In genomic region chr3:21296581-21297110, GRCm38 (mm10) we compare ENCODE assay signal across 21 mouse cellular contexts.
DNase-seq lines count a peak whose midpoint lies in the region; ATAC-seq and TF ChIP-seq lines count a peak whose summit lies in the region.
"Had no signal": no experiment of that assay in that cellular context is flagged by ENCODE, and none has a peak within 500 bp of the region (broad histone marks: within the 10 kb centered on the region; RNA-seq: fewer than 3 reads in every experiment).

No protein-coding gene starts in this region.

- no peak overlapping the region for H3K4me3 ChIP-seq in forebrain, embryonic 14.5 days (ENCODE audit: low read depth, low read length)
- no peak overlapping the region for H3K4me3 ChIP-seq in forebrain, postnatal 0 days (ENCODE audit: low read depth, low read length)
- no peak overlapping the region for H3K4me3 ChIP-seq in lung, embryonic 14.5 days (ENCODE audit: low read depth, low read length)
- H3K4me3 ChIP-seq in lung, postnatal 0 days (ENCODE audit: low read depth, low read length) = no peak overlapping the region
- no peak overlapping the region for H3K4me3 ChIP-seq in embryonic facial prominence, embryonic 15.5 days (replicated peaks)
- no peak overlapping the region for H3K4me3 ChIP-seq in heart, embryonic 12.5 days
- H3K4me3 ChIP-seq: embryonic facial prominence, embryonic 12.5 days; heart, adult 2 months; hindbrain, embryonic 10.5 days; intestine, embryonic 15.5 days had no signal

- no peaks in the 10 kb centered on the region for H3K9me3 ChIP-seq in forebrain, embryonic 14.5 days (replicated peaks; ENCODE audit: control insufficient read depth, low read length)
- no peaks in the 10 kb centered on the region for H3K9me3 ChIP-seq in forebrain, postnatal 0 days (ENCODE audit: low read length)
- H3K9me3 ChIP-seq in lung, embryonic 14.5 days (ENCODE audit: low read depth, low read length) = no peaks in the 10 kb centered on the region
- no peaks in the 10 kb centered on the region for H3K9me3 ChIP-seq in lung, postnatal 0 days (ENCODE audit: low read length)
- H3K9me3 ChIP-seq in embryonic facial prominence, embryonic 15.5 days (replicated peaks) = no peaks in the 10 kb centered on the region
- H3K9me3 ChIP-seq in heart, embryonic 12.5 days (replicated peaks) = no peaks in the 10 kb centered on the region
- H3K9me3 ChIP-seq: embryonic facial prominence, embryonic 12.5 days; hindbrain, embryonic 10.5 days; intestine, embryonic 15.5 days had no signal

- peak; percentile 78 for DNase-seq in forebrain, embryonic 14.5 days (ENCODE audit: low spot score)
- no peak for DNase-seq in forebrain, postnatal 0 days
- peak; percentile 61 for DNase-seq in lung, embryonic 14.5 days
- no peak for DNase-seq in lung, postnatal 0 days (ENCODE audit: low spot score)
- peak; percentile 11 for DNase-seq in Muller cell, postnatal 12 days (ENCODE audit: inconsistent ontology term)
- DNase-seq: adrenal gland, postnatal 10 days; cerebellum, adult 11 months; cerebellum, adult 8-10 months; cerebellum, postnatal 14 days; embryo, embryonic 11 days; gastrocnemius, postnatal 14 days; heart, adult 2 months; kidney, adult 18-20 months had no signal

- TF ChIP-seq CTCF in forebrain, postnatal 0 days (IDR thresholded peaks at IDR 0.05; ENCODE audit: low read depth) = no peak
- no peak for TF ChIP-seq CTCF in lung, embryonic 14.5 days (IDR thresholded peaks at IDR 0.05; ENCODE audit: low read depth)
- TF ChIP-seq CTCF in lung, postnatal 0 days (IDR thresholded peaks at IDR 0.05) = no peak

- no peak overlapping the region for H3K27ac ChIP-seq in forebrain, embryonic 14.5 days (ENCODE audit: low read depth, low read length)
- no peak overlapping the region for H3K27ac ChIP-seq in forebrain, postnatal 0 days (ENCODE audit: low read depth, low read length)
- no peak overlapping the region for H3K27ac ChIP-seq in lung, embryonic 14.5 days (ENCODE audit: low read depth)
- H3K27ac ChIP-seq in lung, postnatal 0 days (ENCODE audit: low read length) = no peak overlapping the region
- no peak overlapping the region for H3K27ac ChIP-seq in embryonic facial prominence, embryonic 15.5 days (replicated peaks)
- no peak overlapping the region for H3K27ac ChIP-seq in heart, embryonic 12.5 days (ENCODE audit: poor library complexity, severe bottlenecking)
- H3K27ac ChIP-seq: embryonic facial prominence, embryonic 12.5 days; heart, adult 2 months; hindbrain, embryonic 10.5 days; hindbrain, embryonic 14.5 days; intestine, embryonic 15.5 days had no signal

- H3K9ac ChIP-seq in forebrain, embryonic 14.5 days (ENCODE audit: low read length) = no peak overlapping the region
- H3K9ac ChIP-seq in forebrain, postnatal 0 days = no peak overlapping the region
- no peak overlapping the region for H3K9ac ChIP-seq in lung, embryonic 14.5 days
- no peak overlapping the region for H3K9ac ChIP-seq in lung, postnatal 0 days (replicated peaks; ENCODE audit: low read depth)
- H3K9ac ChIP-seq in embryonic facial prominence, embryonic 15.5 days = no peak overlapping the region
- no peak overlapping the region for H3K9ac ChIP-seq in heart, embryonic 12.5 days
- H3K9ac ChIP-seq: embryonic facial prominence, embryonic 12.5 days; hindbrain, embryonic 14.5 days; intestine, embryonic 15.5 days had no signal

- no peak for TF ChIP-seq EP300 in lung, postnatal 0 days (IDR thresholded peaks at IDR 0.05)

- 10% methylated on average over 1 of the region's 1 CpGs for WGBS in forebrain, embryonic 14.5 days
- 18% methylated on average over 1 of the region's 1 CpGs for WGBS in forebrain, postnatal 0 days
- 18% methylated on average over 1 of the region's 1 CpGs for WGBS in lung, embryonic 14.5 days
- 14% methylated on average over 1 of the region's 1 CpGs for WGBS in lung, postnatal 0 days
- 5% methylated on average over 1 of the region's 1 CpGs for WGBS in embryonic facial prominence, embryonic 15.5 days
- WGBS in heart, embryonic 12.5 days = 35% methylated on average over 1 of the region's 1 CpGs

- no peaks in the 10 kb centered on the region for H3K27me3 ChIP-seq in forebrain, embryonic 14.5 days (replicated peaks; ENCODE audit: control insufficient read depth, insufficient read depth, low read length)
- no peaks in the 10 kb centered on the region for H3K27me3 ChIP-seq in forebrain, postnatal 0 days (ENCODE audit: insufficient read depth, low read length)
- no peaks in the 10 kb centered on the region for H3K27me3 ChIP-seq in lung, embryonic 14.5 days (ENCODE audit: insufficient read depth, low read length)
- H3K27me3 ChIP-seq in lung, postnatal 0 days (replicated peaks; ENCODE audit: insufficient read depth, low read length) = no peaks in the 10 kb centered on the region
- H3K27me3 ChIP-seq in embryonic facial prominence, embryonic 15.5 days = no peaks in the 10 kb centered on the region
- H3K27me3 ChIP-seq in heart, embryonic 12.5 days (replicated peaks) = no peaks in the 10 kb centered on the region
- H3K27me3 ChIP-seq: CH12.LX; embryonic facial prominence, embryonic 12.5 days; intestine, embryonic 15.5 days had no signal

- no peak overlapping the region for H3K4me2 ChIP-seq in forebrain, embryonic 14.5 days (ENCODE audit: low read length)
- H3K4me2 ChIP-seq in forebrain, postnatal 0 days (ENCODE audit: low read depth) = no peak overlapping the region
- no peak overlapping the region for H3K4me2 ChIP-seq in lung, embryonic 14.5 days
- H3K4me2 ChIP-seq in lung, postnatal 0 days (replicated peaks; ENCODE audit: low read depth, low read length) = no peak overlapping the region
- H3K4me2 ChIP-seq in embryonic facial prominence, embryonic 15.5 days (replicated peaks) = no peak overlapping the region
- no peak overlapping the region for H3K4me2 ChIP-seq in heart, embryonic 12.5 days
- H3K4me2 ChIP-seq: embryonic facial prominence, embryonic 12.5 days; heart, embryonic 11.5 days; hindbrain, embryonic 14.5 days; intestine, embryonic 15.5 days had no signal

- peak; percentile 73; the same call in 1 of the 2 replicates for ATAC-seq in forebrain, embryonic 14.5 days
- no peak for ATAC-seq in forebrain, postnatal 0 days
- ATAC-seq in lung, embryonic 14.5 days (ENCODE audit: insufficient read depth) = peak; percentile 44; the same call in 1 of the 2 replicates
- ATAC-seq in lung, postnatal 0 days = no peak
- ATAC-seq in embryonic facial prominence, embryonic 15.5 days (ENCODE audit: insufficient number of reproducible peaks, low FRiP score, low TSS enrichment, low read depth) = peak; percentile 47; the same call in 1 of the 2 replicates
- ATAC-seq in heart, embryonic 12.5 days (ENCODE audit: insufficient number of reproducible peaks, low FRiP score) = no peak
- ATAC-seq: intestine, embryonic 15.5 days had no signal

- H3K4me1 ChIP-seq in forebrain, embryonic 14.5 days (ENCODE audit: control insufficient read depth, insufficient read depth, low read length) = peaks cover 5% of the 10 kb centered on the region; the same call in 1 of the 2 replicates
- H3K4me1 ChIP-seq in forebrain, postnatal 0 days (ENCODE audit: insufficient read depth) = no peaks in the 10 kb centered on the region; the same call in 1 of the 2 replicates
- no peaks in the 10 kb centered on the region for H3K4me1 ChIP-seq in lung, embryonic 14.5 days (ENCODE audit: insufficient read depth)
- H3K4me1 ChIP-seq in lung, postnatal 0 days (ENCODE audit: insufficient read depth, low read depth, low read length) = no peaks in the 10 kb centered on the region
- no peaks in the 10 kb centered on the region for H3K4me1 ChIP-seq in embryonic facial prominence, embryonic 15.5 days
- 0 out of 2 replicates have a peak, but pooled peaks cover 3% of the 10 kb centered on the region for H3K4me1 ChIP-seq in heart, embryonic 12.5 days (replicated peaks)
- H3K4me1 ChIP-seq: embryonic facial prominence, embryonic 12.5 days; hindbrain, embryonic 10.5 days; intestine, embryonic 15.5 days had no signal

- no peaks in the 10 kb centered on the region for H3K36me3 ChIP-seq in forebrain, embryonic 14.5 days (ENCODE audit: control insufficient read depth, insufficient read depth, low read length)
- H3K36me3 ChIP-seq in forebrain, postnatal 0 days (ENCODE audit: insufficient read depth) = no peaks in the 10 kb centered on the region
- H3K36me3 ChIP-seq in lung, embryonic 14.5 days (ENCODE audit: insufficient read depth) = no peaks in the 10 kb centered on the region
- no peaks in the 10 kb centered on the region for H3K36me3 ChIP-seq in lung, postnatal 0 days (ENCODE audit: insufficient read depth, low read length)
- no peaks in the 10 kb centered on the region for H3K36me3 ChIP-seq in embryonic facial prominence, embryonic 15.5 days
- no peaks in the 10 kb centered on the region for H3K36me3 ChIP-seq in heart, embryonic 12.5 days
- H3K36me3 ChIP-seq: embryonic facial prominence, embryonic 12.5 days; hindbrain, embryonic 10.5 days; intestine, embryonic 15.5 days had no signal

Comparison
In these comparisons a context has a peak if more than half of its experiments do, and no peak if none do; other contexts are left out.
1. ATAC-seq: peak in forebrain, embryonic 14.5 days (single experiment), lung, embryonic 14.5 days (single experiment) and embryonic facial prominence, embryonic 15.5 days (single experiment); none in forebrain, postnatal 0 days (single experiment), lung, postnatal 0 days (single experiment) and heart, embryonic 12.5 days (single experiment).
2. DNase-seq: peak in forebrain, embryonic 14.5 days (single experiment), lung, embryonic 14.5 days (single experiment) and Muller cell, postnatal 12 days (single experiment); none in forebrain, postnatal 0 days (single experiment) and lung, postnatal 0 days (single experiment).